Mouse (Mus musculus) liver, postnatal 0 days (tissue): Measurements from ENCODE around the gene Prss22.

Experiments
- CTCF ChIP-seq: sonication (generic); IDR thresholded peaks from 2 replicates; pipeline ENCODE4 v1.5.1; 2016; ENCODE audit warnings: antibody characterized with exemption, low read depth
- EP300 ChIP-seq: IDR thresholded peaks from 2 replicates; pipeline ENCODE4 v1.6.1; 2016; ENCODE audit warnings: antibody characterized with exemption, low read depth, mild to moderate bottlenecking

DNA sequence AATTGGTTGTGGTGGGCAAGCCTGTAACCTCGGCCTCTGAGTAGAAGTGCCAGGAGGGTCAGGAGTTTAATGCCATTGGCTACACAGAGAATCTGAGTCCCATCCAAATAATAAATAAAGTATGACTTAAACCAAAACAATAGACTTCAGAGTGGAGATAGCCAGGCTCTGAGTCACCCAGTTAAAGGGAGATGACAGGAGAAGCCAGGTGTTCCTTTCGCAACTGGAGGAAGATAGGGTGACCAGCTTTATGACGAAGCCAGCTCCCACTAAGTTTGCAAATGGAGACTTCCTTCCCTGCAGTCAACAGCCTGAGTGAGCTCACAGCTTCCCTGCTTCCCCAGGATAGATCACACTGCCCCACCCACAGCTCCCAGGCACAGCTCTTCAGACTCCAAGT, 18.4 kb downstream of the Prss22 start:
- TF ChIP-seq CTCF (no peak), EP300 (no peak)
